Mouse (Mus musculus) midbrain, embryonic 10.5 days (tissue): ENCODE measurements around the gene N6amt1. TPM values are rescaled to one million over a fixed set of nuclear protein-coding genes. Genes with fewer than 3 reads are reported as not detected.

Experiments
- DNase-seq: peaks from one replicate; pipeline ENCODE4 v3.0.0-alpha.2; 2017; ENCODE audit warnings: low spot score
- H3K27ac ChIP-seq: fragments of 300-500 bp; sonication (generic); replicated peaks from 2 replicates; pipeline ENCODE4 v1.5.1; 2016; ENCODE audit warnings: mild to moderate bottlenecking
- H3K27me3 ChIP-seq: fragments of 300-500 bp; sonication (generic); 2 replicates; pipeline ENCODE4 v1.6.1; 2016; ENCODE audit warnings: low read depth, mild to moderate bottlenecking; ENCODE audit not compliant: poor library complexity, severe bottlenecking
- H3K36me3 ChIP-seq: fragments of 300-500 bp; sonication (generic); 2 replicates; pipeline ENCODE4 v1.6.1; 2016; ENCODE audit warnings: mild to moderate bottlenecking, moderate library complexity
- H3K4me1 ChIP-seq: fragments of 300-500 bp; sonication (generic); 2 replicates; pipeline ENCODE4 v1.6.1; 2016
- H3K4me3 ChIP-seq: fragments of 300-500 bp; sonication (generic); 2 replicates; pipeline ENCODE4 v1.5.1; 2016; ENCODE audit warnings: mild to moderate bottlenecking, moderate library complexity
- H3K9me3 ChIP-seq: fragments of 300-500 bp; sonication (generic); replicated peaks from 2 replicates; pipeline ENCODE4 v1.6.1; 2016; ENCODE audit warnings: mild to moderate bottlenecking
- WGBS: fragments of 180-500 bp; shearing (Covaris S2); methylation state at CpG from one replicate; pipeline ENCODE4 v1.1.7; 2016; 5-methylcytosine and 5-hydroxymethylcytosine counted together
- polyA plus RNA-seq: library from polyadenylated mRNA; unstranded; fragments of >200 nt; fragmentation: Nextera tagmentation; extraction: Ambion mirVana; gene quantifications from 2 replicates; pipeline ENCODE4 v1.2.1, GENCODE M21; 2016

The N6amt1 gene
- polyA plus RNA-seq, 1 experiment from 2014 or later, result 18.7 TPM

- no peaks in the 10 kb centered on the region for H3K27me3 ChIP-seq
- no peaks in the 10 kb centered on the region; the same call in 1 of the 2 replicates for H3K9me3 ChIP-seq
- no peaks in the 10 kb centered on the region for H3K4me1 ChIP-seq
- H3K36me3 ChIP-seq, result no peaks in the 10 kb centered on the region
- 96% methylated on average over 2 of the region's 2 CpGs for WGBS
- DNase-seq, result no peak
- H3K4me3 ChIP-seq, result no peak overlapping the region
- H3K27ac ChIP-seq, result no peak overlapping the region
Observed at GRCm38 (mm10) chr16:87348133-87348532, 5.9 kb upstream of the N6amt1 start.

- no peaks in the 10 kb centered on the region; the same call in 1 of the 2 replicates for H3K9me3 ChIP-seq
- H3K4me3 ChIP-seq, result no peak overlapping the region
- H3K36me3 ChIP-seq, result peaks cover 2% of the 10 kb centered on the region
- no peaks in the 10 kb centered on the region for H3K27me3 ChIP-seq
- H3K27ac ChIP-seq, result no peak overlapping the region
- WGBS, result 72% methylated on average over 5 of the region's 5 CpGs
- H3K4me1 ChIP-seq, result peaks cover 6% of the 10 kb centered on the region; the same call in 1 of the 2 replicates
- no peak for DNase-seq
Observed at GRCm38 (mm10) chr16:87351386-87352105, 2.4 kb upstream of the N6amt1 start.

DNA sequence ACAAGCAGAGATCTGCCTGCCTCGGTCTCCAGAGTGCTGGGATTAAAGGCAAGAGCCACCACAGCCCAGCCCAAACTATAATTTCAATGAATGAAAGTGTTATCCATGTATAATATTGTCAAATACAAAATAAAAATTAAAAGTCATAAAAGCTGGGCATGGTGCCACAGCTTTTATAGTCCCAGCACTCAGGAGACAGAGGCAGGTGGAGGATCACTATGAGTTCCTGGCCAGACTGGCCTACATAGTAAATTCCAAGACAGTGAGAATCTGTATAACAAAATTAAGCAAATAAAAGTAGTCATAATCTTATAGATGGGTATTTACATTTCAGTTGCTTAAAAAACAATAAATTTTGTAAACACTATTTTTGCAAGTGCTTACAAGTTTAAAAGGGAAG, 380 bp upstream of the N6amt1 start:
- Histone ChIP-seq H3K9me3 (no peaks in the 10 kb centered on the region; the same call in 1 of the 2 replicates), H3K27ac (peak overlapping the region; percentile 99), H3K27me3 (no peaks in the 10 kb centered on the region), H3K4me3 (peak overlapping the region; percentile 81), H3K4me1 (peaks cover 6% of the 10 kb centered on the region; the same call in 1 of the 2 replicates), H3K36me3 (peaks cover 18% of the 10 kb centered on the region)
- no peak for DNase-seq
- WGBS, result 90% methylated on average over 1 of the region's 1 CpGs

DNA sequence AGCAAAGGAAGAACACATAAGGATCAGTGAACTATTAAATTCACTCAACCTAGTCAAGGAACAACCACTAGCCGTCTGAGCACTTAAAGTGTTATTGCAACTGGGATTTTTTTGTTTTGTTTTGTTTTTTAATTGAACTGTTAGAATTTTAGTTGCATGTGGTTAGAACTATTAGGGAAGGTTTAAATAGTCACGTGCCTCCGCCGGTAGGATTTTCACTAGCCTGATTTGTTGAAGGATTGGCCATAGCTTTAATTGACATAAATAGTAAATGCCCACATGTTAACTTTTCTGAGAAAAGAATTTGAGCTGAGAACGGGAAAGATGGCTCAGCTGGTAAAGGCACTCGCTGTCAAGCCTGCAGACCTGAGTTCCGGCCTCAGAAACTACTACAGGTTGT, 763 bp downstream of the N6amt1 start:
- Histone ChIP-seq H3K27ac (peak overlapping the region; percentile 99; the same call in 1 of the 2 replicates), H3K4me3 (peak overlapping the region; percentile 81), H3K4me1 (peaks cover 6% of the 10 kb centered on the region; the same call in 1 of the 2 replicates), H3K9me3 (no peaks in the 10 kb centered on the region; the same call in 1 of the 2 replicates), H3K27me3 (no peaks in the 10 kb centered on the region), H3K36me3 (peaks cover 28% of the 10 kb centered on the region)
- WGBS, result 83% methylated on average over 7 of the region's 7 CpGs
- DNase-seq, result no peak

- Histone ChIP-seq H3K4me3 (no peak overlapping the region), H3K27me3 (no peaks in the 10 kb centered on the region), H3K4me1 (peaks cover under 1% of the 10 kb centered on the region; the same call in 1 of the 2 replicates), H3K9me3 (no peaks in the 10 kb centered on the region), H3K27ac (no peak overlapping the region), H3K36me3 (peaks cover 62% of the 10 kb centered on the region)
- DNase-seq, result no peak
- 91% methylated on average over 6 of the region's 6 CpGs for WGBS
Observed at GRCm38 (mm10) chr16:87360096-87360495, 6.1 kb downstream of the N6amt1 start.

DNA sequence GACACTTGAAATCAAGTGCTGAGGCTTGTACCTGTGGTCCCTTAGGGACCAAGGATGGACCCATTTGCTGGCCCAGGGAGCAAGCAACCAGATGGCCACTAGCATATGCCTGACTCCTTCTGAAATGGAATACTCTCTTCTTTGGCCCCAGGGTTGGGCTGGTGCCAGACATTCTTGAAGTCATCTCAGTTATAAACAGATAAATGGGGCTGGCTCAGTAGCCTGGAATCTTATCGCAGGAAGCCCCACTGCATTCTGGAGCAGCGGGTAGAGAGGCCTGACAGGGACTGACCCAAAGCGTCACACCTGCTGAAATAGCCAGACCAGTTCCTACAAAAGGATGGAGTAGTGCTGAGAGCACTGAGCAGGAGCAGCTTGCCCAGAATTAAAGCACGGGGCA, 10.2 kb downstream of the N6amt1 start:
- peaks cover 69% of the 10 kb centered on the region for H3K36me3 ChIP-seq
- H3K27me3 ChIP-seq, result no peaks in the 10 kb centered on the region
- no peak for DNase-seq
- no peaks in the 10 kb centered on the region for H3K4me1 ChIP-seq
- no peaks in the 10 kb centered on the region for H3K9me3 ChIP-seq
- WGBS, result 92% methylated on average over 4 of the region's 4 CpGs
- no peak overlapping the region for H3K27ac ChIP-seq
- H3K4me3 ChIP-seq, result no peak overlapping the region

DNA sequence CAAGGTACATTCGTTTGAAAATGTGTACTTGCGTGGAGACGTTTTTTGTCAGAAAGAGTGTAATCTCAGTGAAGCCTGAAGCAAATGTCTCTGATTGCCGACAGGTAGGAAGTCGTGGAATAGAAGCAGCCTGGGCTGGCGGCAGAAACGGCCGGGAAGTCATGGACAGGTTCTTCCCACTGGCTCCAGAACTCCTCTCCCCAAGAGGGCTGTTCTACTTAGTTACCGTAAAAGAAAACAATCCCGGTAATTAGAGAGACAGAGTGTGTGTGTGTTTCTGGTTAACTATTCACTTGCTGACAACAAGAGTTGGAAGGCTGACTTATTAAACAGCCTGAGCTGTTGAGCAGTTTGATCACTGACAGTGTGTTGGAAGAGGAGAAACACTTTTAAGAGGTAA, 12.1 kb downstream of the N6amt1 start:
- Histone ChIP-seq H3K36me3 (peaks cover 64% of the 10 kb centered on the region), H3K4me1 (no peaks in the 10 kb centered on the region), H3K9me3 (no peaks in the 10 kb centered on the region), H3K27me3 (no peaks in the 10 kb centered on the region), H3K4me3 (no peak overlapping the region), H3K27ac (no peak overlapping the region)
- no peak for DNase-seq
- WGBS, result 87% methylated on average over 10 of the region's 10 CpGs

DNA sequence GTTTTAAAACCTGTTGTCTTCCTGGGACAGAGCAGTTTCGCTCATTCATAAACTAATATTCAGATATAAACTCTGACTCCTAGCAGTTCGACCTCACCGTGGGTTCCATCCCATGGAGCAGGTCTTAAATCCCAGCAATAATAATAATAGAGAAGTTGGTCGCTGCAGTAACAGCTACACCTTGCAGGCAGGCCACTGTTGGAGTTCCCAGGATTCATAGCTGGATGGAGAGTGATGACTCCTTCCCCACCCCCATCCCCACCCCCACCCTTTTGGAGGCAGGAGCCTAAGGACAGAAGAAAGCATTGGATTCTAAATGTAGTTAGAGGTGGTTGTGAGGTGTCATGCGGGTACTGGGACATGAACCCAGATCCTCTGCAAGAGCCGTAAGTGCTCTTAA, 12.5 kb downstream of the N6amt1 start:
- peaks cover 64% of the 10 kb centered on the region for H3K36me3 ChIP-seq
- H3K27me3 ChIP-seq, result no peaks in the 10 kb centered on the region
- no peak overlapping the region for H3K4me3 ChIP-seq
- DNase-seq, result no peak
- H3K27ac ChIP-seq, result no peak overlapping the region
- no peaks in the 10 kb centered on the region for H3K4me1 ChIP-seq
- WGBS, result 97% methylated on average over 6 of the region's 6 CpGs
- no peaks in the 10 kb centered on the region for H3K9me3 ChIP-seq

- H3K36me3 ChIP-seq, result peaks cover 92% of the 10 kb centered on the region
- 94% methylated on average over 2 of the region's 2 CpGs for WGBS
Observed at GRCm38 (mm10) chr16:87382996-87383395, 29.0 kb downstream of the N6amt1 start.

GRCm38 (mm10) chr16:87384366-87384765, 30.4 kb downstream of the N6amt1 start:
- no peak overlapping the region for H3K27ac ChIP-seq
- no peak for DNase-seq
- 84% methylated on average over 2 of the region's 2 CpGs for WGBS

More at GRCm38 (mm10) chr16:87382996-87383395, 29.0 kb downstream of the N6amt1 start:
- Histone ChIP-seq H3K27me3 (no peaks in the 10 kb centered on the region), H3K4me3 (no peak overlapping the region), H3K27ac (no peak overlapping the region), H3K4me1 (no peaks in the 10 kb centered on the region), H3K9me3 (no peaks in the 10 kb centered on the region)
- DNase-seq, result no peak

DNA sequence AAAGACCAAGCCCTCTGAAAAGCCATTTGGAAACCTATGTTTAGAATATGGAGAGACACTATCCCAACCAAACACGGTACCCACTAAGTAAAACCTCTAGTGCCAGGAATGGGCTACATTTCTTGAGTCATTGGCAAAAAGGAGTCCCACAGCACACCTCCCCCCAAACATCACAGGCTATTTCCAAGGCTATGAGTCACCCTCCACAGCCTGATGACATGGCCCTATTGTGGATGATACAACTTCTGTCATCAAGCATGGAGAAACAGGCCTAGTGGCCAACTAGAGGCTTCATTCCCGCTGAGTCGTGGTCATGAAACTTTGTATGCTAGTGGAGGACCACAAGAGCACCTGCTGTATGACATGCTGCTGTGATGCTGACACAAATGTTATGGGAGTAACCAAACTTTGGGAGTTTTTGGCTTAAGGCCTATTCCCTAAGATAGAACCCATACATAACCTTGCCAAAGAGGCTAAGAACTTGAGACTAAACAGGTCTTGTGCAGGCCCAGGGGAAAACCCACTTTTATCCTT, 33.5 kb downstream of the N6amt1 start:
- H3K4me3 ChIP-seq, result no peak overlapping the region
- no peaks in the 10 kb centered on the region for H3K27me3 ChIP-seq
- H3K9me3 ChIP-seq, result no peaks in the 10 kb centered on the region
- WGBS, result 98% methylated on average over 3 of the region's 3 CpGs
- no peak for DNase-seq
- H3K4me1 ChIP-seq, result no peaks in the 10 kb centered on the region
- peaks cover 74% of the 10 kb centered on the region for H3K36me3 ChIP-seq
- no peak overlapping the region for H3K27ac ChIP-seq

More at GRCm38 (mm10) chr16:87384366-87384765, 30.4 kb downstream of the N6amt1 start:
- Histone ChIP-seq H3K9me3 (no peaks in the 10 kb centered on the region), H3K36me3 (peaks cover 92% of the 10 kb centered on the region), H3K27me3 (no peaks in the 10 kb centered on the region), H3K4me1 (no peaks in the 10 kb centered on the region), H3K4me3 (no peak overlapping the region)

- H3K4me3 ChIP-seq, result no peak overlapping the region
- peak; percentile 48 for DNase-seq
- peaks cover 73% of the 10 kb centered on the region for H3K36me3 ChIP-seq
- H3K9me3 ChIP-seq, result no peaks in the 10 kb centered on the region
- 61% methylated on average over 16 of the region's 16 CpGs for WGBS
- H3K27me3 ChIP-seq, result no peaks in the 10 kb centered on the region
- no peak overlapping the region for H3K27ac ChIP-seq
- H3K4me1 ChIP-seq, result no peaks in the 10 kb centered on the region
Observed at GRCm38 (mm10) chr16:87393813-87394548, 40.0 kb downstream of the N6amt1 start.

DNA sequence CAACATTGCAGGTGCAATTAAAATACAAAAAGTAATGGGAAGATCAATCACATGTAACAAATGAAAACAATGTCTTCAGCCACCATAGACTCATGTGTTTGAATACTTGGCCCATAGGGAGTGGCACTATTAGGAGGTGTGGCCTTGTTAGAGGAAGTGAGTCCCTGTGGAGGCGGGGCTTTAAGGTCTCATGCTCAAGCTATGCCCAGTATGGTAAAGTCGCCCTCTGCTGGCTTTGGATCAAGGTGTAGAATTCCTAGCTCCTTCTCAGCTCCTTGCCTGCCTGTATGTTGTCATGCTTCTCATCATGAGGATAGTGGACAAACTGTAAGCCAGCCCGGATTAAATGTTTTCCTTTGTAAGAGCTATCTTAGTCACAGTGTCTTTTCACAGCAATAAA, 51.0 kb downstream of the N6amt1 start:
- Histone ChIP-seq H3K27me3 (no peaks in the 10 kb centered on the region), H3K4me1 (no peaks in the 10 kb centered on the region), H3K4me3 (no peak overlapping the region), H3K36me3 (peaks cover 98% of the 10 kb centered on the region), H3K27ac (no peak overlapping the region), H3K9me3 (no peaks in the 10 kb centered on the region)
- DNase-seq, result no peak
- WGBS, result 76% methylated on average over 3 of the region's 3 CpGs
